Mouse (Mus musculus): ENCODE data around the gene Astl. TPM values are rescaled to one million over a fixed set of nuclear protein-coding genes. Genes with fewer than 3 reads are reported as not detected.

The Astl gene
- polyA plus RNA-seq, 2 experiments: 0.04 to 0.40 TPM

DNA sequence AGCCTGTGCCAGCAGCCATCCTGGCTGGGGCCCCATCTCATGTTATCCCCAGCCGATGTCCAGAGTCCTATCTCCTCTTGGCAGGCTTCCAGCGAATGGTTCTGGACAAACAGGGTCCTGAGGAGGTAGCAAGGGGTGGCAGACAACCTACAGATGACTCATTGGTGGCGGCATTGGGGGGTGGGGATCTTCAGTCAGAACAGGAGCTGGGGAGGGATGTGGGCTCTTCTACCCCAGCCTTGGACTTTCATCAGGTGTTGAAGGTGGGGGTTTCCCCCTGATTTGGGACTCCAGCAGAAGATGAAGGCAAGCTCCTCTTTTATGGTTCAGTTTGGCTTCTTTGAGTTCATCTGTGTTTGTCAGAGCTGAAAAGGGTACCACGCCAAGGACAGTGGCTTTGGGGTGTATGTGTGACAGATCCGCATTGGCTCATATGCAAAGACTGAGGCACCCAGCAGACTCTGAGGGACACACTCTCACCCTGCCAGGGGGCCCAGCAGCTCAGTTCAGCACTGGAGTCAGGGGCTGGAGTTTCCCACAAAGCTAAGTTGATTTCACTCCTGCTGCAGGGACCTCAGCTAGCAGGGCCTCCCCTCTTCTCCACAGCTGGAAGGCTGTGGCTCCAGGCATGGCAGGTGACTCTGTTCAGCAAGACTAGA is 4.4 kb upstream of the Astl start:
- Histone ChIP-seq H3K36me3 (ENCODE audit: control insufficient read depth, insufficient read depth, low read length) (no peaks in the 10 kb centered on the region), H3K4me1 (ENCODE audit: control insufficient read depth, insufficient read depth, low read length) (0 out of 2 replicates have a peak, but pooled peaks cover 3% of the 10 kb centered on the region), H3K4me2 (replicated peaks; ENCODE audit: low read depth, low read length, severe bottlenecking) (no peak overlapping the region), H3K9me3 (ENCODE audit: control insufficient read depth, low read length) (no peaks in the 10 kb centered on the region), H3K27me3 (ENCODE audit: control insufficient read depth, insufficient read depth, low read length) (peaks cover 13% of the 10 kb centered on the region; the same call in 1 of the 2 replicates), H3K27ac (replicated peaks; ENCODE audit: low read depth, low read length) (no peak overlapping the region), H3K4me3 (replicated peaks; ENCODE audit: low read length) (no peak overlapping the region), H3K9ac (ENCODE audit: low read depth, low read length, severe bottlenecking) (no peak overlapping the region)
- no peak for TF ChIP-seq POLR2A (IDR thresholded peaks at IDR 0.05; ENCODE audit: borderline replicate concordance, extremely low read depth, insufficient read depth, insufficient read length)
- WGBS: 72% methylated on average over 5 of the region's 5 CpGs
- DNase-seq (ENCODE audit: low spot score) (no peak), ATAC-seq (ENCODE audit: low FRiP score, low read depth) (no peak)

DNA sequence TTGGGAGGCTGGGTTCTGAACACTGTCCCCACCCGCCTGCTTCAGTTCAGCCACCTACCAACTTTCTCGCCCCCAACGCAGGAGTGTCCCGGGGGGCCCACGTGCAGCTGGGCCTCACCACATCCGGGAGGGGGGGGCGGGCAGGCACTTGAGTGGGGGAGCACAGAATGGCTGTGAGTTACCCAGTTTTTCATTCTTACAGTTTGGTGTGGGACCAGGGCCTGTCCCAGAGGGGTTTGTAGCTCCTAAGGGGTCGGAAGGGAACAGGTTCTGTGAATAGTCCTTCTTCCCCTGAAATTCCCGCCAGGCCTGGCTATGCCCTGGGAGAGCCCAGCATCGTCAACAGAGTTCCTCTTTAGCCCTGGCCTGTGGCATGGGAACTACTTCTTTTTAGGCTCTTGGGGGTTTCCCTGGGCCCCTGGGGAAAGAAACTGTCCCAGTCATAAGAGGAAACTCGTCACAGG is 3.3 kb upstream of the Astl start:
- Histone ChIP-seq H3K36me3 (ENCODE audit: control insufficient read depth, insufficient read depth, low read length) (no peaks in the 10 kb centered on the region), H3K4me1 (ENCODE audit: control insufficient read depth, insufficient read depth, low read length) (0 out of 2 replicates have a peak, but pooled peaks cover 3% of the 10 kb centered on the region), H3K4me2 (replicated peaks; ENCODE audit: low read depth, low read length, severe bottlenecking) (no peak overlapping the region), H3K27me3 (ENCODE audit: control insufficient read depth, insufficient read depth, low read length) (peaks cover 13% of the 10 kb centered on the region; the same call in 1 of the 2 replicates), H3K27ac (replicated peaks; ENCODE audit: low read depth, low read length) (no peak overlapping the region), H3K9me3 (ENCODE audit: control insufficient read depth, low read length) (no peaks in the 10 kb centered on the region), H3K9ac (ENCODE audit: low read depth, low read length, severe bottlenecking) (no peak overlapping the region), H3K4me3 (replicated peaks; ENCODE audit: low read length) (no peak overlapping the region)
- ATAC-seq (ENCODE audit: low FRiP score, low read depth) (no peak), DNase-seq (ENCODE audit: low spot score) (no peak)
- 34% methylated on average over 11 of the region's 11 CpGs for WGBS
- no peak for TF ChIP-seq POLR2A (IDR thresholded peaks at IDR 0.05; ENCODE audit: borderline replicate concordance, extremely low read depth, insufficient read depth, insufficient read length)

DNA sequence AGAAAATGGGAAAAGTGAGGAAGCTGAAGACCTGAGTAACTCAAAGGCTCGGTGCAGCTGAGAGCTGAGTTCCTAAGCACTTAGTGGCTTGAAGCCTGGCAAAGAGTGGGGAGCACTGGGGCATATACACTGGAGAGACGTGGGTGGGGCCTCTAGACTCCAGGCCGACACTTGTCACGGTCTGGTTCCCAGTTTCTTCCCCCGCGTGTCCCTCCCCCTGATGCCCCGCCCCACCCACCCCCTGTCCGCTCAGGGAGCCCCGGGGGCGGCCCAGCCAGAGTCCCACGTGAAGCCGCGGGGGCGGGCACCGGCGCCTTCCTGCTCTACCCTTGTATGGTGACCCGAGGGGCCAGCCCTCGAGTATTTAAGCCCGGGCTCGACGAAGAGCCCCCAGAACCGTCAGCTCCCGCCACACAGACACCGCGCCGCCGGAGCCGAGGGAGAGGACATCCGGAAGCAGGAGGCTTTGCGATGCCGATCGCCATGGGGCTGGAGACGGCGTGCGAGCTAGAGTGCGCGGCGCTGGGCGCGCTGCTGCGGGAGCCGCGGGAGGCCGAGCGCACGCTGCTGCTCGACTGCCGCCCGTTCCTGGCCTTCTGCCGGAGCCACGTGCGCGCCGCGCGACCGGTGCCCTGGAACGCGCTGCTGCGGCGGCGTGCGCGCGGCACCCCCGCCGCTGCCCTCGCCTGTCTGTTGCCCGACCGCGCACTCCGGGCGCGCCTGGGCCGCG is 2.5 kb upstream of the Astl start, which contains the start of gene Dusp2:
Gene Dusp2, plus strand, starts transcription at position 393 of the 730 bp plus-strand sequence.
- H3K9me3 ChIP-seq (ENCODE audit: control insufficient read depth, low read length): no peaks in the 10 kb centered on the region
- no peak for TF ChIP-seq POLR2A (IDR thresholded peaks at IDR 0.05; ENCODE audit: borderline replicate concordance, extremely low read depth, insufficient read depth, insufficient read length)
- H3K9ac ChIP-seq (ENCODE audit: low read depth, low read length, severe bottlenecking): peak within 1 kb of the TSS; percentile 59
- peaks cover 13% of the 10 kb centered on the region; the same call in 1 of the 2 replicates for H3K27me3 ChIP-seq (ENCODE audit: control insufficient read depth, insufficient read depth, low read length)
- under 1% methylated on average over 42 of the region's 76 CpGs for WGBS
- peak within 1 kb of the TSS; percentile 95 for H3K4me2 ChIP-seq (replicated peaks; ENCODE audit: low read depth, low read length, severe bottlenecking)
- H3K4me3 ChIP-seq (replicated peaks; ENCODE audit: low read length): peak within 1 kb of the TSS; percentile 57
- 0 out of 2 replicates have a peak, but pooled peaks cover 3% of the 10 kb centered on the region for H3K4me1 ChIP-seq (ENCODE audit: control insufficient read depth, insufficient read depth, low read length)
- ATAC-seq (ENCODE audit: low FRiP score, low read depth) (peak; percentile 56), DNase-seq (ENCODE audit: low spot score) (peak; percentile 54)
- H3K36me3 ChIP-seq (ENCODE audit: control insufficient read depth, insufficient read depth, low read length): no peaks in the 10 kb centered on the region
- no peak within 1 kb of the TSS for H3K27ac ChIP-seq (replicated peaks; ENCODE audit: low read depth, low read length)

DNA sequence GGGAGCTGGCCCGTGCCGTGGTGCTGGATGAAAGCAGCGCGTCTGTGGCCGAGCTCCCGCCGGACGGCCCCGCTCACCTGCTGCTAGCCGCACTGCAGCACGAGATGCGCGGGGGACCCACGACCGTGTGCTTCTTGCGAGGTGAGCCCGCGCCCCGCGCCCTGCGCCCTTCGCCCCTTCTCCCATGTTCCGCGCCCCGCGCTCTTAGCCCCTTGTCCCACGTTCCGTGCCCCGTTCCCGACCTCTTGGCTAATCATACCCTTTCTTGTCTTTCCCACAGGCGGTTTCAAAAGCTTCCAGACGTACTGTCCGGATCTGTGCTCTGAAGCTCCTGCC is 2.0 kb upstream of the Astl start:
- H3K36me3 ChIP-seq (ENCODE audit: control insufficient read depth, insufficient read depth, low read length): no peaks in the 10 kb centered on the region
- DNase-seq (ENCODE audit: low spot score): no peak
- WGBS: 9% methylated on average over 18 of the region's 33 CpGs
- 0 out of 2 replicates have a peak, but pooled peaks cover 3% of the 10 kb centered on the region for H3K4me1 ChIP-seq (ENCODE audit: control insufficient read depth, insufficient read depth, low read length)
- H3K9me3 ChIP-seq (ENCODE audit: control insufficient read depth, low read length): no peaks in the 10 kb centered on the region
- no peak for TF ChIP-seq POLR2A (IDR thresholded peaks at IDR 0.05; ENCODE audit: borderline replicate concordance, extremely low read depth, insufficient read depth, insufficient read length)
- H3K4me2 ChIP-seq (replicated peaks; ENCODE audit: low read depth, low read length, severe bottlenecking): peak overlapping the region; percentile 95
- peak overlapping the region; percentile 57 for H3K4me3 ChIP-seq (replicated peaks; ENCODE audit: low read length)
- no peak for ATAC-seq (ENCODE audit: low FRiP score, low read depth)
- peak overlapping the region; percentile 59 for H3K9ac ChIP-seq (ENCODE audit: low read depth, low read length, severe bottlenecking)
- H3K27ac ChIP-seq (replicated peaks; ENCODE audit: low read depth, low read length): no peak overlapping the region
- H3K27me3 ChIP-seq (ENCODE audit: control insufficient read depth, insufficient read depth, low read length): peaks cover 13% of the 10 kb centered on the region; the same call in 1 of the 2 replicates

DNA sequence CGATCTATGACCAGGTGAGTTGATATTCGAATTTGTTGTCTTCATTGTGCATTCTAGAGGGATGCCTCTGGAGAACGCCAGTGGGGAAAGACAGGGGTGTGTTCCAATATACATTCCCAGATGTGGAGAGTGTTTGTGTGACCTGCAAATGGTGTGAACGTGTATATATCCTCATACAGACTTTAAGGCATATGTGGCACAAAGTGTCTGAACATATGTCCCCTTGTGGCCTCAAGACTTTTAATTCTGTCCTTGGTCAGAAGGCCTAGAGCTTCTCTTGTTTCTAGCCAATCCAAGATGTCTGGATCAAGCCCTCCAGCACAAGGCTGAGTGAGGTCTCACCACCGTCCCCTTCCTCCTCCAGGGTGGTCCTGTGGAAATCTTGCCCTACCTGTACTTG is 1.6 kb upstream of the Astl start:
- Histone ChIP-seq H3K4me1 (ENCODE audit: control insufficient read depth, insufficient read depth, low read length) (0 out of 2 replicates have a peak, but pooled peaks cover 3% of the 10 kb centered on the region), H3K4me3 (replicated peaks; ENCODE audit: low read length) (peak overlapping the region; percentile 57), H3K4me2 (replicated peaks; ENCODE audit: low read depth, low read length, severe bottlenecking) (peak overlapping the region; percentile 95), H3K27ac (replicated peaks; ENCODE audit: low read depth, low read length) (no peak overlapping the region), H3K9ac (ENCODE audit: low read depth, low read length, severe bottlenecking) (no peak overlapping the region), H3K9me3 (ENCODE audit: control insufficient read depth, low read length) (no peaks in the 10 kb centered on the region), H3K27me3 (ENCODE audit: control insufficient read depth, insufficient read depth, low read length) (peaks cover 13% of the 10 kb centered on the region; the same call in 1 of the 2 replicates), H3K36me3 (ENCODE audit: control insufficient read depth, insufficient read depth, low read length) (no peaks in the 10 kb centered on the region)
- 28% methylated on average over 5 of the region's 5 CpGs for WGBS
- ATAC-seq (ENCODE audit: low FRiP score, low read depth) (no peak), DNase-seq (ENCODE audit: low spot score) (no peak)
- no peak for TF ChIP-seq POLR2A (IDR thresholded peaks at IDR 0.05; ENCODE audit: borderline replicate concordance, extremely low read depth, insufficient read depth, insufficient read length)

Data from limb, embryonic 14.5 days (tissue).